Mouse (Mus musculus) stomach, postnatal 0 days (tissue): ENCODE measurements around the gene Psg17. TPM values are rescaled to one million over a fixed set of nuclear protein-coding genes. Genes with fewer than 3 reads are reported as not detected.
"Not testable (repeated sequence)": the region's sequence is repeated elsewhere in the genome, so short reads cannot be mapped to it uniquely, and the experiment has no call there.

Experiments used
- ATAC-seq: fragments of 200-750 bp; cut with Nextera tagmentation; 2 replicates; pipeline ENCODE4 v1.8.0; 2017; ENCODE audit not compliant: low FRiP score, low TSS enrichment
- DNase-seq: peaks from one replicate; pipeline ENCODE4 v3.0.0-alpha.2; 2016; ENCODE audit warnings: low spot score
- H3K27ac ChIP-seq: fragments of 300-500 bp; sonication (generic); replicated peaks from 2 replicates; pipeline ENCODE4 v1.5.1; 2014; ENCODE audit warnings: mild to moderate bottlenecking, control low read depth
- H3K27me3 ChIP-seq: fragments of 300-500 bp; sonication (generic); 2 replicates; pipeline ENCODE4 v1.6.1; 2014; ENCODE audit warnings: low read length; ENCODE audit not compliant: control insufficient read depth, insufficient read depth
- H3K36me3 ChIP-seq: fragments of 300-500 bp; sonication (generic); 2 replicates; pipeline ENCODE4 v1.6.1; 2014; ENCODE audit warnings: low read length, mixed read lengths; ENCODE audit not compliant: control insufficient read depth, insufficient read depth
- H3K4me1 ChIP-seq: fragments of 300-500 bp; sonication (generic); replicated peaks from 2 replicates; pipeline ENCODE4 v1.6.1; 2014; ENCODE audit warnings: antibody characterized with exemption; ENCODE audit not compliant: control insufficient read depth, insufficient read depth
- H3K4me2 ChIP-seq: fragments of 300-500 bp; sonication (generic); replicated peaks from 2 replicates; pipeline ENCODE4 v1.6.1; 2014; ENCODE audit warnings: low read depth, mild to moderate bottlenecking, control low read depth, moderate library complexity
- H3K4me3 ChIP-seq: fragments of 300-500 bp; sonication (generic); 2 replicates; pipeline ENCODE4 v1.5.1; 2014; ENCODE audit warnings: low read depth, low read length, control low read depth
- H3K9ac ChIP-seq: fragments of 300-500 bp; sonication (generic); 2 replicates; pipeline ENCODE4 v1.6.1; 2014; ENCODE audit warnings: mild to moderate bottlenecking, low read length, control low read depth, mixed read lengths
- H3K9me3 ChIP-seq: fragments of 300-500 bp; sonication (generic); 2 replicates; pipeline ENCODE4 v1.6.1; 2016; ENCODE audit warnings: low read length; ENCODE audit not compliant: control insufficient read depth
- CTCF ChIP-seq: IDR thresholded peaks from 2 replicates; pipeline ENCODE4 v1.5.1; 2016; ENCODE audit warnings: antibody characterized with exemption, low read depth, mild to moderate bottlenecking, moderate library complexity
- EP300 ChIP-seq: optimal IDR thresholded peaks from 2 replicates; pipeline ENCODE3; 2016; ENCODE audit warnings: antibody characterized with exemption
- WGBS: fragments of 180-500 bp; shearing (Covaris S2); extraction: QIAGEN DNeasy Blood & Tissue Kit; methylation state at CpG from one replicate; pipeline ENCODE4 v1.1.7; 2014; 5-methylcytosine and 5-hydroxymethylcytosine counted together
- polyA plus RNA-seq: library from polyadenylated mRNA; unstranded; fragments of >200 nt; fragmentation: Nextera tagmentation; extraction: Ambion mirVana; gene quantifications from 2 replicates; pipeline ENCODE4 v1.2.1, GENCODE M21; 2015

The Psg17 gene
- polyA plus RNA-seq, 1 experiment from 2014 or later: 0.06 TPM

- 58% methylated on average over 9 of the region's 9 CpGs for WGBS
These were observed 7.2 kb upstream of the Psg17 start for GRCm38 (mm10) chr7:18828592-18828991.

GRCm38 (mm10) chr7:18827792-18828546 is 6.6 kb upstream of the Psg17 start:
- DNase-seq: peak; percentile 43
- no peak overlapping the region for H3K4me2 ChIP-seq
- 54% methylated on average over 26 of the region's 26 CpGs for WGBS
- ATAC-seq: peak; percentile 67; the same call in 1 of the 2 replicates
- H3K27me3 ChIP-seq: no peaks in the 10 kb centered on the region
- no peak overlapping the region for H3K4me3 ChIP-seq
- no peak overlapping the region for H3K9ac ChIP-seq
- TF ChIP-seq CTCF (no peak), EP300 (no peak)
- H3K36me3 ChIP-seq: no peaks in the 10 kb centered on the region
- H3K27ac ChIP-seq: no peak overlapping the region
- no peaks in the 10 kb centered on the region for H3K4me1 ChIP-seq
- H3K9me3 ChIP-seq: no peaks in the 10 kb centered on the region

More at GRCm38 (mm10) chr7:18828592-18828991, 7.2 kb upstream of the Psg17 start:
- TF ChIP-seq EP300: no peak
- peak; percentile 69 for TF ChIP-seq CTCF
- no peak overlapping the region for H3K4me3 ChIP-seq
- no peak overlapping the region for H3K27ac ChIP-seq
- H3K9ac ChIP-seq: no peak overlapping the region
- DNase-seq: no peak
- H3K36me3 ChIP-seq: no peaks in the 10 kb centered on the region
- H3K4me2 ChIP-seq: no peak overlapping the region
- no peaks in the 10 kb centered on the region for H3K9me3 ChIP-seq
- H3K4me1 ChIP-seq: no peaks in the 10 kb centered on the region
- H3K27me3 ChIP-seq: no peaks in the 10 kb centered on the region
- no peak for ATAC-seq

GRCm38 (mm10) chr7:18818301-18818700 is 3.1 kb downstream of the Psg17 start:
- H3K4me2 ChIP-seq: no peak overlapping the region
- WGBS: 75% methylated on average over 9 of the region's 9 CpGs
- H3K4me1 ChIP-seq: no peaks in the 10 kb centered on the region
- H3K27me3 ChIP-seq: no peaks in the 10 kb centered on the region
- TF ChIP-seq CTCF (no peak), EP300 (no peak)
- no peak overlapping the region for H3K9ac ChIP-seq
- no peak overlapping the region for H3K4me3 ChIP-seq
- no peaks in the 10 kb centered on the region for H3K36me3 ChIP-seq
- ATAC-seq (no peak), DNase-seq (peak; percentile 4)
- no peak overlapping the region for H3K27ac ChIP-seq
- H3K9me3 ChIP-seq: no peaks in the 10 kb centered on the region

- H3K4me1 ChIP-seq: no peaks in the 10 kb centered on the region
- no peak overlapping the region for H3K4me2 ChIP-seq
- no peak overlapping the region for H3K4me3 ChIP-seq
- ATAC-seq (no peak), DNase-seq (peak; percentile 7)
- no peak overlapping the region for H3K9ac ChIP-seq
- H3K36me3 ChIP-seq: no peaks in the 10 kb centered on the region
- H3K9me3 ChIP-seq: no peaks in the 10 kb centered on the region
- TF ChIP-seq EP300 (no peak), CTCF (no peak)
- no peaks in the 10 kb centered on the region for H3K27me3 ChIP-seq
- H3K27ac ChIP-seq: no peak overlapping the region
These were observed 17.9 kb downstream of the Psg17 start for GRCm38 (mm10) chr7:18803526-18803925.

GRCm38 (mm10) chr7:18799129-18799528 is 22.3 kb downstream of the Psg17 start:
- DNase-seq (peak; percentile 13), ATAC-seq (no peak)
- peak; percentile 55 for TF ChIP-seq CTCF
- no peak for TF ChIP-seq EP300
- H3K4me2 ChIP-seq: no peak overlapping the region
- 43% methylated on average over 3 of the region's 3 CpGs for WGBS
- H3K9me3 ChIP-seq: no peaks in the 10 kb centered on the region
- H3K27me3 ChIP-seq: no peaks in the 10 kb centered on the region
- H3K36me3 ChIP-seq: no peaks in the 10 kb centered on the region
- no peak overlapping the region for H3K27ac ChIP-seq
- H3K4me1 ChIP-seq: no peaks in the 10 kb centered on the region
- H3K4me3 ChIP-seq: no peak overlapping the region
- no peak overlapping the region for H3K9ac ChIP-seq

DNA sequence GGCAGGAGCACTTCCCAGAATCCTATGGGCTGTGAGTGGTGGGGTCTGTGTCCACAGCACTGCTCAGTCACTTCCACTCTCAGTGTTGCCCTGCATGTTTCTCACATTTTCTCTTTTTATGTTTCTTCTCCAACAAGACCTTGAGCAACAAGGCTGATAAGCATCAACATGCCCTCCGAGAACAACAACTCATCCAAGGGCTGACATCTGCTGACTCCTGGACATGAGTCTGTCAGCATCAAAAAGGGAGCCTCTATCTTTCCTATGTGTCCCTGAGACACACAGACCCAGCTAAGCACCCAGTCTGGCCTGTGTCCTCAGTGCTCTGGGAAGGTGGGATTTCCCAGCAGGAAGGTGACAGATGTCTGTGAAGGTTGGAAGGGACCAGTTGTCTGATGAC is 23.0 kb downstream of the Psg17 start, which contains the start of gene Psg19:
TSS of gene Psg19 (minus strand) at position 101 of the 400 bp plus-strand sequence.
- 81% methylated on average over 1 of the region's 1 CpGs for WGBS

GRCm38 (mm10) chr7:18790671-18791070 is 30.7 kb downstream of the Psg17 start:
- ATAC-seq, H3K4me2 ChIP-seq, H3K9ac ChIP-seq, H3K27me3 ChIP-seq, H3K36me3 ChIP-seq, H3K9me3 ChIP-seq, DNase-seq, H3K4me3 ChIP-seq, H3K4me1 ChIP-seq, H3K27ac ChIP-seq: not testable (repeated sequence)

More for the DNA sequence above, 23.0 kb downstream of the Psg17 start, which contains the start of gene Psg19:
- DNase-seq (peak; percentile 5), ATAC-seq (no peak)
- Histone ChIP-seq H3K27me3 (no peaks in the 10 kb centered on the region), H3K9ac (no peak within 1 kb of the TSS), H3K4me2 (no peak within 1 kb of the TSS), H3K4me3 (no peak within 1 kb of the TSS), H3K27ac (no peak within 1 kb of the TSS), H3K4me1 (no peaks in the 10 kb centered on the region), H3K36me3 (no peaks in the 10 kb centered on the region), H3K9me3 (no peaks in the 10 kb centered on the region)
- TF ChIP-seq EP300 (no peak), CTCF (no peak)
